ENCODE assay signal across 13 mouse cellular contexts in the genomic region with DNA sequence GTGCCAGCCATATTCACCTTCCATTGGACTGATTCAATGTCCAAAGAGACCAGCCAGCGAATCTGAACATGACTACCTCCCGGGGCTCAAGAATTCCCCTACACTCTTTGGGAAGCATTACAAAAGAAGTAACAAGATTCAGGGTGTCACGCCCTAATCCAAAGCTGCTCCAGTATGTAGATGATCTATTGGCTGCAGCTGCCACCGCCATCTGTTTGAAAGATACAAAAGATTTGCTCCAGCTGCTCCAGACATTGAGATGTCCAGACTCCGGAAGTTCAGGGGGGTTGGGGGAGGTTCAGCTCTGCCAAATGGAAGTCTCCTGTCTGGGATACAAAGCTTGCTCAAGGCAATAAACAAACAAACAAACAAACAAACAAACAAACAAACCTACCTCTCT. TPM values are rescaled to one million over a fixed set of nuclear protein-coding genes. Genes with fewer than 3 reads are reported as not detected.
DNase-seq lines count a peak whose midpoint lies in the region; ATAC-seq and TF ChIP-seq lines count a peak whose summit lies in the region.
"Had no signal": no experiment of that assay in that cellular context is flagged by ENCODE, and none has a peak within 500 bp of the region (broad histone marks: within the 10 kb centered on the region; RNA-seq: fewer than 3 reads in every experiment).

No protein-coding gene starts in this region.

- H3K4me3 ChIP-seq in embryonic facial prominence, embryonic 11.5 days (ENCODE audit: low read depth, low read length), result no peak overlapping the region
- no peak overlapping the region for H3K4me3 ChIP-seq in embryonic facial prominence, embryonic 10.5 days
- H3K4me3 ChIP-seq in kidney, adult 2 months (ENCODE audit: insufficient read depth, low read depth, low read length), result no peak overlapping the region
- H3K4me3 ChIP-seq: layer of hippocampus, adult 2 months; neural tube, embryonic 13.5 days had no signal

- H3K9ac ChIP-seq in embryonic facial prominence, embryonic 11.5 days (replicated peaks; ENCODE audit: low read length), result no peak overlapping the region
- H3K9ac ChIP-seq: neural tube, embryonic 13.5 days had no signal

- no peak overlapping the region for H3K27ac ChIP-seq in embryonic facial prominence, embryonic 11.5 days (replicated peaks; ENCODE audit: low read depth, low read length)
- H3K27ac ChIP-seq in embryonic facial prominence, embryonic 10.5 days (replicated peaks), result no peak overlapping the region
- no peak overlapping the region for H3K27ac ChIP-seq in kidney, adult 2 months (ENCODE audit: insufficient read depth, low read depth, low read length)
- H3K27ac ChIP-seq: layer of hippocampus, adult 2 months; macrophage; neural tube, embryonic 13.5 days had no signal

- H3K4me2 ChIP-seq in embryonic facial prominence, embryonic 11.5 days (ENCODE audit: low read depth, low read length), result no peak overlapping the region
- H3K4me2 ChIP-seq: neural tube, embryonic 13.5 days had no signal

- TF ChIP-seq POLR2A in kidney, adult 2 months (IDR thresholded peaks at IDR 0.05; ENCODE audit: low read depth, low read length), result no peak

- no peak for TF ChIP-seq CTCF in kidney, adult 2 months (conservative IDR thresholded peaks at IDR 0.05; ENCODE audit: insufficient read depth, insufficient read length, low read depth, low read length)

- H3K27me3 ChIP-seq in embryonic facial prominence, embryonic 11.5 days (ENCODE audit: control insufficient read depth, insufficient read depth, low read length), result no peaks in the 10 kb centered on the region
- no peaks in the 10 kb centered on the region; the same call in 1 of the 2 replicates for H3K27me3 ChIP-seq in embryonic facial prominence, embryonic 10.5 days (replicated peaks; ENCODE audit: low read depth, poor library complexity, severe bottlenecking)
- H3K27me3 ChIP-seq in kidney, adult 2 months (replicated peaks; ENCODE audit: control insufficient read depth, insufficient read depth, low read length), result no peaks in the 10 kb centered on the region
- H3K27me3 ChIP-seq: neural tube, embryonic 13.5 days had no signal

- WGBS in embryonic facial prominence, embryonic 11.5 days, result 64% methylated on average over 5 of the region's 5 CpGs
- 72% methylated on average over 5 of the region's 5 CpGs for WGBS in embryonic facial prominence, embryonic 10.5 days
- 65% methylated on average over 5 of the region's 5 CpGs for WGBS in kidney, adult 2 months

- no peak for ATAC-seq in embryonic facial prominence, embryonic 11.5 days (replicated peaks; ENCODE audit: insufficient number of reproducible peaks, low FRiP score, low TSS enrichment, low read depth)

- no peaks in the 10 kb centered on the region for H3K36me3 ChIP-seq in embryonic facial prominence, embryonic 11.5 days (replicated peaks; ENCODE audit: control insufficient read depth, insufficient read depth, low read depth, low read length)
- H3K36me3 ChIP-seq in embryonic facial prominence, embryonic 10.5 days (replicated peaks), result no peaks in the 10 kb centered on the region
- H3K36me3 ChIP-seq in kidney, adult 2 months (ENCODE audit: control insufficient read depth, insufficient read depth, low read length), result no peaks in the 10 kb centered on the region
- H3K36me3 ChIP-seq: neural tube, embryonic 13.5 days had no signal

- peak; percentile 27 for DNase-seq in embryonic facial prominence, embryonic 11.5 days (ENCODE audit: low spot score)
- no peak for DNase-seq in embryonic facial prominence, embryonic 10.5 days (ENCODE audit: low spot score)
- DNase-seq in kidney, postnatal 4 days, result peak; percentile 47 to 62
- DNase-seq in kidney, adult 2 months, result no peak
- peak; percentile 18 for DNase-seq in NIH3T3 (ENCODE audit: low read depth)
- peak; percentile 23 for DNase-seq in lung, postnatal 14 days
- DNase-seq in thymus, adult 18-20 months, result no peak
- no peak for DNase-seq in adrenal gland, postnatal 25 days
- DNase-seq: adrenal gland, adult 2 months; right cerebral cortex, postnatal 14 days had no signal

- no peaks in the 10 kb centered on the region for H3K4me1 ChIP-seq in embryonic facial prominence, embryonic 11.5 days (ENCODE audit: control insufficient read depth, insufficient read depth, low read length)
- peaks cover 18% of the 10 kb centered on the region for H3K4me1 ChIP-seq in embryonic facial prominence, embryonic 10.5 days
- H3K4me1 ChIP-seq in kidney, adult 2 months (ENCODE audit: control insufficient read depth, insufficient read depth, low read length), result no peaks in the 10 kb centered on the region

- H3K9me3 ChIP-seq in embryonic facial prominence, embryonic 11.5 days (replicated peaks; ENCODE audit: control insufficient read depth, low read length), result no peaks in the 10 kb centered on the region
- no peaks in the 10 kb centered on the region for H3K9me3 ChIP-seq in embryonic facial prominence, embryonic 10.5 days
- H3K9me3 ChIP-seq: neural tube, embryonic 13.5 days had no signal

RNA-seq across cellular contexts. Expression of gene 1110038F14Rik, which starts 28.3 kb away (rescaled TPM):
- polyA plus RNA-seq in embryonic facial prominence, embryonic 11.5 days (2014; fragmentation: Nextera tagmentation; extraction: Ambion mirVana), result 81.5 and 81.8 TPM in 2 replicates
- polyA plus RNA-seq in embryonic facial prominence, embryonic 10.5 days (2016; fragmentation: Nextera tagmentation; extraction: Ambion mirVana), result 84.4 and 85.5 TPM in 2 replicates
- polyA plus RNA-seq in kidney, adult 2 months (2012; rRNA removed), result 15.6 TPM in 2 replicates
- total RNA-seq in adrenal gland, postnatal 25 days (2021), result 44.6 and 45.8 TPM in 2 replicates

RNA-seq across cellular contexts. Expression of gene Zfp647, which starts 51.4 kb away (rescaled TPM):
- polyA plus RNA-seq in embryonic facial prominence, embryonic 11.5 days (2014; fragmentation: Nextera tagmentation; extraction: Ambion mirVana), result 30.2 and 35.0 TPM in 2 replicates
- 33.4 and 38.7 TPM in 2 replicates for polyA plus RNA-seq in embryonic facial prominence, embryonic 10.5 days (2016; fragmentation: Nextera tagmentation; extraction: Ambion mirVana)
- polyA plus RNA-seq in kidney, adult 2 months (2012; rRNA removed), result 2.0 and 2.1 TPM in 2 replicates
- total RNA-seq in adrenal gland, postnatal 25 days (2021), result 6.6 and 8.0 TPM in 2 replicates

Comparison
In these comparisons a context has a peak if more than half of its experiments do, and no peak if none do; other contexts are left out.
1. DNase-seq: peak in embryonic facial prominence, embryonic 11.5 days (single experiment), kidney, postnatal 4 days (2 of 2), NIH3T3 (single experiment) and lung, postnatal 14 days (single experiment); none in embryonic facial prominence, embryonic 10.5 days (single experiment), kidney, adult 2 months (single experiment), thymus, adult 18-20 months (0 of 2) and adrenal gland, postnatal 25 days (single experiment).
2. RNA of gene Zfp647, which starts 51.4 kb away (polyA plus RNA-seq): 30.2 to 35.0 TPM in embryonic facial prominence, embryonic 11.5 days and 33.4 to 38.7 TPM in embryonic facial prominence, embryonic 10.5 days; 2.0 to 2.1 TPM in kidney, adult 2 months; every median in the first group is over 10 times any median in the second.